Mouse (Mus musculus) embryonic fibroblast, embryonic 13.5 days (primary cell): ENCODE data around the gene Gm45837. TPM values are rescaled to one million over a fixed set of nuclear protein-coding genes. Genes with fewer than 3 reads are reported as not detected.
A peak's percentile ranks its signal among the peaks of the same experiment; 100 is the strongest.

Experiments used
- H3K27ac ChIP-seq: 2 replicates; pipeline ENCODE4 v1.5.1; 2012; ENCODE audit warnings: low read length, control low read depth, inconsistent platforms; ENCODE audit not compliant: insufficient read depth
- H3K4me1 ChIP-seq: 2 replicates; pipeline ENCODE4 v1.6.1; 2011; ENCODE audit warnings: low read length; ENCODE audit not compliant: control insufficient read depth, insufficient read depth
- H3K4me3 ChIP-seq: 2 replicates; pipeline ENCODE4 v1.5.1; 2011; ENCODE audit warnings: mild to moderate bottlenecking, control low read depth, low read length; ENCODE audit not compliant: insufficient read depth
- CTCF ChIP-seq: IDR thresholded peaks from 2 replicates; pipeline ENCODE4 v1.5.1; 2011; ENCODE audit warnings: mild to moderate bottlenecking, control low read depth, low read length, moderate library complexity, borderline replicate concordance; ENCODE audit not compliant: insufficient read depth
- POLR2A ChIP-seq: IDR thresholded peaks from 2 replicates; pipeline ENCODE4 v1.6.1; 2011; ENCODE audit warnings: low read depth, mild to moderate bottlenecking, control low read depth, low read length, moderate library complexity
- polyA plus RNA-seq: library from polyadenylated mRNA; stranded (reverse); fragments of >200 nt; gene quantifications from 2 replicates; pipeline ENCODE4 v1.2.4, GENCODE M21; 2011; ENCODE audit warnings: low read depth; ENCODE audit not compliant: missing spikeins, insufficient read length

The Gm45837 gene
- polyA plus RNA-seq, 1 experiment = 0.54 TPM

DNA sequence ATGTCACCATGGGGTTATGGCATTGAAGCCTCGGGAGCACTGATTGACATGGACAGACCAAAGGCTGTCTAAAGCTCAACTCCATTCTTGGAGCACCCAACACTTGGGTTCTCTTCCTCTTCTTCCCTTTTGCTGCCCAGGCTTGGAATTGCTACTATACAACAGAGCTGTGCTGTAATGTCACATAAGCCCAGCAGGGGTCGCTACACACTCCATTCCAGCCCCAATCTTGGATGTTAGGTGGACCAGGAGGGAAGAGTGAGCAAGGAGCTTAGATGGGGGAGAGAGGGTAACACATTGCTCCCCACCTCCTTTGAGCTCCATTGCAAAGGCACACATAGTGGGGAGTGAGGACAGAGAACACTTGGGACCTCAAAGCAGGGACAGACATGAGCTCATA, 17.1 kb downstream of the Gm45837 start:
- TF ChIP-seq POLR2A = no peak
- peak; percentile 22; the same call in 1 of the 2 replicates for TF ChIP-seq CTCF

GRCm38 (mm10) chr7:101435038-101435437, 24.4 kb downstream of the Gm45837 start:
- TF ChIP-seq POLR2A = no peak
- TF ChIP-seq CTCF = no peak
- H3K4me1 ChIP-seq = no peaks in the 10 kb centered on the region
- H3K27ac ChIP-seq = no peak overlapping the region
- no peak overlapping the region for H3K4me3 ChIP-seq

More for the DNA sequence above, 17.1 kb downstream of the Gm45837 start:
- no peak overlapping the region for H3K4me3 ChIP-seq
- no peak overlapping the region for H3K27ac ChIP-seq
- H3K4me1 ChIP-seq = no peaks in the 10 kb centered on the region

DNA sequence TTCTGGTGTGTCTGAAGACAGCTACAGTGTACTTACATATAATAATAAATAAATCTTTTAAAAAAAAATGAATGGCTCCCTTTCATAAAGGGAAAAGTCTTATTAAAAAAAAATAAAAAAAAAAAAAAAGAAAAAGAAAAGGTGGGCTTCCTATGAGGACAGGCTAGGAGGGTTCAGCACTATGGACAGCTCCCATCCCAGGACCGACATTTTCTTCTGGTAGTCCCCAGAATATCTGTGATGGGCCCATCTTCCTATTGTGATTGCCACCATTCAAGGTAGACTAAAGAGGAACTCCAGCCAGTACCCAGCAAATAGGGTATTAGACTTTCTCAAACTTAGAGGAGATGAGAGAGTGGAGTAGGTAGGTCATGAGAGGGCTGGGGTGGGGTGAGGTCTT, 27.2 kb downstream of the Gm45837 start:
- Histone ChIP-seq H3K4me1 (no peaks in the 10 kb centered on the region), H3K27ac (no peak overlapping the region), H3K4me3 (no peak overlapping the region)
- TF ChIP-seq POLR2A = no peak
- TF ChIP-seq CTCF = no peak

GRCm38 (mm10) chr7:101443093-101443492, 32.4 kb downstream of the Gm45837 start:
- no peak overlapping the region for H3K4me3 ChIP-seq
- no peak for TF ChIP-seq POLR2A
- TF ChIP-seq CTCF = no peak
- H3K4me1 ChIP-seq = no peaks in the 10 kb centered on the region
- H3K27ac ChIP-seq = no peak overlapping the region

DNA sequence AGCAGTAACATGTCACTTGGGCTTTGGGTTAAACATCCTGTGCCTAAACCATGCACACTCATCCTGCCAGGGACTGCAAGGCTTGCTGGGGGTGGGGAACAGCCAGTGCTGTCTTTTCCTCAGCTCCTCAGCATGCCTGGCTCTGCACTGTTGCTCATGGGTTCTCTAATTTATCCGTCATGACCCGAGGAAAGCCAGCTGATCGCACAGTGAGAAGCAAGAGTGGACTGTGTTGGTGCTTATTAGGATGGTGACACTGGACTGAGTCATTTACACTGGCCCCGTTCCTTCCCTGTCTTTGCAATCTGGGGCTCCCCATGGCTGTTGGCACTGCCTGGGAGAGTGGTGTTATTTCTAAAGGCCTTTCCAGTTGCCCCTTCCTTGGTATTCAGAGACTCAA, 33.5 kb downstream of the Gm45837 start:
- no peak for TF ChIP-seq POLR2A
- no peak for TF ChIP-seq CTCF
- H3K4me1 ChIP-seq = no peaks in the 10 kb centered on the region
- H3K27ac ChIP-seq = no peak overlapping the region
- no peak overlapping the region for H3K4me3 ChIP-seq

DNA sequence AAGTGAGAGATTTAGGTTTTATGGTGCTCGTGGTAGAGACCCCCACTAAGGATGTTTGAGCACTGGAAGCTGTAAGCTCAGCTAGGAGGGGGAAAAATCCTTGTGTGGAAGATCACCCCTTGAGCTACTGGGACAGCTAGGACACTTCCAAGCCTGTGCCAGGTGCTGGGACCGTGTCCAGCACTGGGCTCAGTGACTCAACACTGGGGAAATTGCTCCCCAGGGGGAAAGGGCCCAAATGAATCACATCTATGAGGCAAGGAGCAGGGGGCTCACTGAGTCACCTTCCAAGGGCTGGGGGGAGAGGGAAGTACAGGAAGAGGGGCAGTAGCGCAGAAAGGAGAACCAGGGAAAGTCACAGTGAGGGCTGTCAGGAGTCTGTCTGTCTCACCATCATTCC, 39.2 kb downstream of the Gm45837 start:
- no peak overlapping the region for H3K27ac ChIP-seq
- H3K4me1 ChIP-seq = no peaks in the 10 kb centered on the region
- no peak for TF ChIP-seq POLR2A
- no peak for TF ChIP-seq CTCF
- no peak overlapping the region for H3K4me3 ChIP-seq

GRCm38 (mm10) chr7:101450422-101451401, 40.0 kb downstream of the Gm45837 start:
- Histone ChIP-seq H3K4me1 (no peaks in the 10 kb centered on the region), H3K4me3 (peak overlapping the region; percentile 56), H3K27ac (no peak overlapping the region)
- TF ChIP-seq POLR2A (no peak), CTCF (peak; percentile 98)

- Histone ChIP-seq H3K27ac (no peak overlapping the region), H3K4me3 (no peak overlapping the region), H3K4me1 (no peaks in the 10 kb centered on the region)
- no peak for TF ChIP-seq CTCF
- TF ChIP-seq POLR2A = no peak
Measured at GRCm38 (mm10) chr7:101452669-101453068, 42.0 kb downstream of the Gm45837 start.

DNA sequence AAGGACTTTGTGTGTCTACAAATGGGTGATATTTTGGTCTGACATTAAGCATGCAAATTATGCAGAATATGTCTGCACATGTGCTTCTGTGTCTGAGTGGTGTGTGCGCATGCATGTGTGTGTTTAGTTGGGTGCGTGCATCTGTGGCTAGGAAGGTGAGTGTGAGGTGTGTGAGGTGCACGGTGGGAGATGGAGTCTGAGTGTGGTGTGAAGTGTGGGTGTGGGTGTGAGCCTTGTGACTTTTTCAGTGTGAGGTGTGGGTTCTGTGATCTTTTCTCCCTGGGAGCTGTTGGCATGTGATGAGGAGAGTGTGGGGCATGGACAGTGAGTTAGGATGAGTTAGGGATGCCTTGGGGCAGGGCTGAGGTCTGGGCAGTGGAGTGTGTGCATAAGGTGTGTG, 42.6 kb downstream of the Gm45837 start:
- no peak overlapping the region for H3K27ac ChIP-seq
- no peak for TF ChIP-seq POLR2A
- TF ChIP-seq CTCF = no peak
- H3K4me3 ChIP-seq = no peak overlapping the region
- H3K4me1 ChIP-seq = no peaks in the 10 kb centered on the region

DNA sequence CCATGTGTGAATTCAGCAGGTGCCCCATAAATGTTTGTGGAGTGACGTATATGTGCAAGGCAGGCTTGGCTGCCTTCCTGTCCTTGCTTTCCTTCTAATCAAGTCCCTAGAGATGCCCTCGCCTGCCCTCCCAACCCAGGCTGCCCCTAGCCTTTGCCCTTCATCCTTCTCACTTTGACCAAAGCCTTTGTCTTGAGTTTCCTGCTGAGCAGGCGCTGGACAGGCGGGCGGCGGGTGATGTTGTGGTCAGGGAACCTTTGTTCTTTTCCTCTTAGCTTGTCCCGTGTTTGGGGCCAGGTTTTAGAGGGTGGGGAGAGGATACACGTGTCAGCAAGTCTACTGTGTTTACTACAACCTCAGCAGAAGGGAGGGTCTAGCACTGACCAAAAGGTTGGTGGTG, 43.0 kb downstream of the Gm45837 start:
- Histone ChIP-seq H3K27ac (no peak overlapping the region), H3K4me1 (no peaks in the 10 kb centered on the region), H3K4me3 (no peak overlapping the region)
- no peak for TF ChIP-seq CTCF
- TF ChIP-seq POLR2A = no peak
